Mouse (Mus musculus) adrenal gland, postnatal 10 days (tissue): ENCODE results near the gene Fgf7. TPM values are rescaled to one million over a fixed set of nuclear protein-coding genes. Genes with fewer than 3 reads are reported as not detected.

Source experiments
- DNase-seq: peaks from one replicate; pipeline ENCODE4 v3.0.0; 2021; ENCODE audit warnings: mixed read lengths
- total RNA-seq, 2 experiments: library from RNA; stranded (reverse); gene quantifications; 2 replicates each; pipeline ENCODE4 v1.2.3; 2021

Fgf7 gene
- total RNA-seq, 2 experiments from 2014 or later, result 1.5 to 1.9 TPM

GRCm38 (mm10) chr2:126061037-126061773 is 26.7 kb downstream of the Fgf7 start:
- no peak for DNase-seq

DNA sequence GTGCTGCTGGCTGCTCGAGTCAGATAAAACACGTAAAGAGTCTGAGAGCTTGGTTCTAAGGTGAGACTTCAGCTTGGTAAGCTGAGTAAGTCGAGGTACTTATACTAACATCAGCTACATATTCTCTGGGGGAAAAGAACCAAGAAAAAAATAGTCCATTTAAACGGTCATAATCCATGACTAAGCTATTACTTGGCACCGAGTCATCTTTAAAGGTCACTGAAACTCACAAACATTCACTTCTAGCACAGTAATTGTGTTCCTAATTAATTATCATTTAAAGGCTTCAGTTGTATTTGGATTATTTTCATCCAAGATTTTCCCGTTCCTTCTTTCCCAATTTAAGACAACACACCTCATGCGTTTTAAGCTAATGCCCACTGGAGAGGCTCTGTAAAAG is 28.4 kb downstream of the Fgf7 start:
- no peak for DNase-seq

- DNase-seq, result no peak
Measured at GRCm38 (mm10) chr2:126064814-126065213, 30.4 kb downstream of the Fgf7 start.

DNA sequence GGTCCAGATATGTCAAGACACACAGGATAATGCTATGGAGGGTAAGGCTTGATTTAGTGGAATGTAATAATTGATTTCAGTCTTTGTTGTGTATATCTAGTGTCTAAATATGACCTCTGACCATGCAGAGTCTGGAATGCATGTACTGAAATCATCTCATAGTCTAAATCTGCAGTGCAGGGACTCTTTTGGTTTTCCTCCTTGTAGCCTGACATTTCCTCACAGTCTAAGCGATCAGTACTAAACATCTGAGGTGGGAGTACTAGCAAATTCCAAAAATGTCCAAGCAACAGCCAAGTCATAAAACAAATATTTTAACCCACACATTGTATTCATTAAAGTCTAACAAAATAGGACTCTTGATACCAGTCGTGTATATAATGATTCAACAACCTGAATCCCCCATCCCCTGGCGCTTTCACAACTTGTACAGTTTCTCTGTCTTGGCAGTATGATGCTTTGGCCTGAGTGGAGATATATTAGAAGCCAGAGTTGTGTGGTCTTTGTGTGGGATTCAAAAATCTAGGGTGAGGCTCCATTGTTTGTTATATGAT is 30.9 kb downstream of the Fgf7 start:
- DNase-seq, result no peak

DNA sequence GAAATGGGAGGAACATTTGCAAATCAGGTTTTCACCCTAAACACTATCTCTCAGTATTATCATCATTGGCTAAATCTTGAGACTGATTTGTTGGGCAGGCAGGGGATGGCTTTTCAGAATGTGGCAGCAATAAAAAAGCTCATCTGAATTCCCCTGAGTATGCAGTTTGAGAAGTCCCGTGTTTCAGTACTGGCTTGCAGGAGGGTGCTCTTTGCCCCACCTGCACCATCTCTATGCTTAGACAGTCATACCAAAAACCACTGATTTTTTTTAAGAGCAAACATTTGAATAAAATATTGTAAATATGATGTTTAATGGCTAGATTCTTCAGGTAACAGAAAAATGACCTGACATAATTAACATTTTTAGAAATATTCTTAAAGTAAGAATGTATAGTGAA is 35.3 kb downstream of the Fgf7 start:
- no peak for DNase-seq

GRCm38 (mm10) chr2:126073744-126074143 is 39.3 kb downstream of the Fgf7 start:
- no peak for DNase-seq

DNA sequence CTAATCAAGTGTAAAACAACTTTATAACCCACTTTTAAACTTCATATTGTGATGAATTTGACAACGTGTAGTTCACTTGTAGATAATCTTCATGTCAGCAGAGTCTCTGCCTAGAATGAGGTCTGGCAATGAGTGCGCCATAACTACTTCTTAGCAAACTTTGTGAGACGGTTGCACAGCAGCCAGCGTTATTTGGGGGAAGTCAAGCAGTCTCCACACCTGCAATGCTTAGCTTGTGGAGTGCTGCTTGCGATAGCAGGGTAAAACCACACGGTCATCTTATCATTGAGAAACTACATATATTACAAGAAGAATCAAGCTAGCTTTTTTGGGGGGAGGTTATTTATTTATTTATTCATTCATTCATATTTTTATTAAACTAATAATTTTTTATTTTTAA is 42.0 kb downstream of the Fgf7 start:
- DNase-seq, result no peak

- no peak for DNase-seq
Measured at GRCm38 (mm10) chr2:126079086-126079485, 44.6 kb downstream of the Fgf7 start.

DNA sequence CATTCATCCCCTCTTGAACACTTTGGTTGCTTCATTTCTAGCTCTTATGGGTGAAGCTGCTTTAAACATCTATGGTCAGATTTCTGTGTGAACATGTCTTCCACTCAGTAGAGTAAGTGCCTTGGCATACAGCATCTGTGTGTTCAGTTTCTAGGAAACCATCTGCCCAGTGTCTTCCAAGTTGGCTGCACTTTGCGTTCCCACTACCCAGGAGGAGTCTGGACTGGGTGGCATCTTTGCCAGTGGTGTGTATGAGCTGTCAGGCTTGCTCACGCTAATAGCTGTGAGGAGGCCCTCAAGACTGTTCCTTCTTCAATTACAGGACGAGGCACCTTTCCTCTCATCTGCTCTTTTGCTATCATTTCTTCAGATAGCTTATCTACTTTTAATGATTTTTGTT is 49.9 kb downstream of the Fgf7 start:
- no peak for DNase-seq

- DNase-seq, result no peak
Measured at GRCm38 (mm10) chr2:126086187-126086586, 51.7 kb downstream of the Fgf7 start.

DNA sequence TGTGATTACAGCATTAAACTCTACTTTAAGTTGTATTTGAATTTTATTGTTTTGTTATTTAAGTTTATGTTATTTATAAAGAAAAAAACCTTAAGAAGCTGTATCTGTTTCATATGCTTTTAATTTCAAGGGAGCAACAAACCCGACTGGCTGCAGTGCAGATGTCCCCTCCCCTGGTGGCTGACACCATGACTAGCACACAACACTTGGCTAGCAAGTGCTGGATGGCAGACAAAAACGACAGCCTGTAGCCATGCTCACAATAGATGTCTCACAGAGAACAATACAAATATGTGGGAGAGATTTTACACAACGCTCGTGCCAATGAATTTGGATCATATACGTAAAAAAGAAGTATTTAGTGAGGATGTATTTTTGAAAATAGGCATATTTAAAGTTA is 56.0 kb downstream of the Fgf7 start:
- no peak for DNase-seq

DNA sequence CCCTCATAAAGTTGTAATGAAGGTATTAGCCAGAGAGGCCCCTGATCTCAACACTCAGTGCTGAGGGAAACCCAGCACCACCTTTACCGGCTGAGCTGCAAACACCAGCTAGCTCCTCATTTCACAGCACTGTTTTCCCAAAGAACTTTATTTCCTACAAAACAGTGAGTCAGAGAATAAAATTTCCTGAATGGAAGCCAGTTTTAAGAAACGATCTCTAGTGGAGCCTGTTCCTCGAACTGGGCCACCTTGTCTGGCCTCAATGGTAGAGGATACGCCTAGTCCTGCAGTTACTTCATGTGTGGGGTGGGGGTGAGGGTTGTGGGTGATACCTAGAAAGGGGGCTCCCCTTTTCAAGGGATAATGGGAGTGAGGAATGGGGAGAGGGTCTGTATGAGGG is 60.2 kb downstream of the Fgf7 start:
- DNase-seq, result no peak

Other genes starting within 250 kb of the Fgf7 start
- 10 to 100 TPM; 40.6 to 41.1 TPM for gene Galk2, start 175.5 kb upstream of the Fgf7 start, total RNA-seq
- 100 to 1,000 TPM; 109 to 121 TPM for gene Cops2, start 175.5 kb upstream of the Fgf7 start, total RNA-seq
- not detected for gene Fam227b, start 117.3 kb downstream of the Fgf7 start, total RNA-seq
- 10 to 100 TPM; 10.2 to 12.2 TPM for gene Dtwd1, start 117.5 kb downstream of the Fgf7 start, total RNA-seq
- gene Gm17555, start 180.4 kb downstream of the Fgf7 start, total RNA-seq, result not detected